Mouse (Mus musculus): Measurements from ENCODE around the gene Ephb4.

Ephb4 gene

GRCm38 (mm10) chr5:137373371-137373950 is 23.6 kb downstream of the Ephb4 start:
- DNase-seq (ENCODE audit: low spot score): no peak

- DNase-seq (ENCODE audit: low spot score): no peak
These were observed 24.7 kb downstream of the Ephb4 start for GRCm38 (mm10) chr5:137374521-137375080.

GRCm38 (mm10) chr5:137375627-137376026 is 25.7 kb downstream of the Ephb4 start:
- DNase-seq (ENCODE audit: low spot score): no peak

GRCm38 (mm10) chr5:137376198-137376597 is 26.3 kb downstream of the Ephb4 start:
- no peak for DNase-seq (ENCODE audit: low spot score)

GRCm38 (mm10) chr5:137376722-137377121 is 26.8 kb downstream of the Ephb4 start:
- DNase-seq (ENCODE audit: low spot score): no peak

GRCm38 (mm10) chr5:137377176-137377575 is 27.3 kb downstream of the Ephb4 start:
- DNase-seq (ENCODE audit: low spot score): no peak

- DNase-seq (ENCODE audit: low spot score): no peak
These were observed 27.7 kb downstream of the Ephb4 start for GRCm38 (mm10) chr5:137377603-137378002.

GRCm38 (mm10) chr5:137381152-137381551 is 31.2 kb downstream of the Ephb4 start:
- DNase-seq (ENCODE audit: low spot score): peak; percentile 43

GRCm38 (mm10) chr5:137383441-137383840 is 33.5 kb downstream of the Ephb4 start:
- DNase-seq (ENCODE audit: low spot score): no peak

GRCm38 (mm10) chr5:137386712-137387111 is 36.8 kb downstream of the Ephb4 start:
- DNase-seq (ENCODE audit: low spot score): no peak

GRCm38 (mm10) chr5:137391641-137392040 is 41.7 kb downstream of the Ephb4 start:
- no peak for DNase-seq (ENCODE audit: low spot score)

GRCm38 (mm10) chr5:137394456-137394855 is 44.5 kb downstream of the Ephb4 start:
- no peak for DNase-seq (ENCODE audit: low spot score)

GRCm38 (mm10) chr5:137404081-137404480 is 54.2 kb downstream of the Ephb4 start:
- no peak for DNase-seq (ENCODE audit: low spot score)

GRCm38 (mm10) chr5:137409451-137409850 is 59.5 kb downstream of the Ephb4 start:
- DNase-seq (ENCODE audit: low spot score): no peak

- no peak for DNase-seq (ENCODE audit: low spot score)
These were observed 60.2 kb downstream of the Ephb4 start for GRCm38 (mm10) chr5:137410066-137410465.

- DNase-seq (ENCODE audit: low spot score): no peak
These were observed 60.6 kb downstream of the Ephb4 start for GRCm38 (mm10) chr5:137410549-137410948.

- DNase-seq (ENCODE audit: low spot score): no peak
These were observed 61.3 kb downstream of the Ephb4 start for GRCm38 (mm10) chr5:137411235-137411634.

- DNase-seq (ENCODE audit: low spot score): no peak
These were observed 64.3 kb downstream of the Ephb4 start for GRCm38 (mm10) chr5:137414253-137414652.

- DNase-seq (ENCODE audit: low spot score): no peak
These were observed 69.2 kb downstream of the Ephb4 start for GRCm38 (mm10) chr5:137419105-137419504.

GRCm38 (mm10) chr5:137419841-137420240 is 69.9 kb downstream of the Ephb4 start:
- no peak for DNase-seq (ENCODE audit: low spot score)

GRCm38 (mm10) chr5:137425648-137426047 is 75.7 kb downstream of the Ephb4 start:
- no peak for DNase-seq (ENCODE audit: low spot score)
